Mouse (Mus musculus) thymus, postnatal 4 days (tissue): ENCODE data around the gene AI467606.
"Not testable (repeated sequence)": the region's sequence is repeated elsewhere in the genome, so short reads cannot be mapped to it uniquely, and the experiment has no call there.

Source experiments
- DNase-seq: peaks from one replicate; pipeline ENCODE4 v3.0.0; 2021

Gene AI467606

DNA sequence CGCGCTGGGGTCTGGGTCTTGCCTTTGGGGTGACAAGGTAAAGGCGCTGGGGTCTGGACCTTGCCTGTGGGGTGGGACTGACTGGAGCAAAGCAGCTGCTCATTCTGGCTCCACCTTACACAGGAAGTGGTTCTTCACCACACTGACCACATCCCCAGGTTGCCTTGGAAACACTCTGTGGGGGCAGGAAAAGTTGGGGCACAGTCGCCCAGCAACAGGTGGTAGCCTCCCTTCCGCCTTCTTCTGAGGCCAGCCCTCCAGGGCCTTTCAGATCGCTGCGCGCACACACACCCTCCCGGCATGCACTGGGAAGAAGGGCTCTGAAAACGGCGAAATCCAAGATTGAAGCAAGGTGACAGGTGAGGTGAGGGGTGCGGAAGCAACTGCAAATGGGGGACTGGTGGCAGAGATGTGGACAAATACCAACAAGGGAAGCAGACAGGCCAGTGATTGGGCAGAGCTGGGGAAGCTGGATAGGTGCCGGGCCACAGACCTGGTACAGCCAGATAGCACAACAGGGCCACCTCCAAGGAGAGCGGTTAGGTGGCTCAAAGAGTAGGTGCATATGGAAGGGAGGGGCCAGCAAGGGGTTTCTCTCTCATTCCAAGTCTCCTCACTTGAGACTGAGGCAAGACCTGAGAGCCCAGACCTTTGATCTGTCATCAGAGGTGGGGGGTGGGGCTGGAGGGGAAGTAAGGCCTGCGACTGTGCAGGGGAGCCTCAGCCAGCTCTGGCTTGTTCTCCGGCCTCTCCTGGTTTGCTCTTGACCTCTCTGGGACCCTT is at the start of gene AI467606:
Gene AI467606 (plus strand): TSS at position 246 of the 783 bp plus-strand sequence.
- peak; percentile 90 for DNase-seq

DNA sequence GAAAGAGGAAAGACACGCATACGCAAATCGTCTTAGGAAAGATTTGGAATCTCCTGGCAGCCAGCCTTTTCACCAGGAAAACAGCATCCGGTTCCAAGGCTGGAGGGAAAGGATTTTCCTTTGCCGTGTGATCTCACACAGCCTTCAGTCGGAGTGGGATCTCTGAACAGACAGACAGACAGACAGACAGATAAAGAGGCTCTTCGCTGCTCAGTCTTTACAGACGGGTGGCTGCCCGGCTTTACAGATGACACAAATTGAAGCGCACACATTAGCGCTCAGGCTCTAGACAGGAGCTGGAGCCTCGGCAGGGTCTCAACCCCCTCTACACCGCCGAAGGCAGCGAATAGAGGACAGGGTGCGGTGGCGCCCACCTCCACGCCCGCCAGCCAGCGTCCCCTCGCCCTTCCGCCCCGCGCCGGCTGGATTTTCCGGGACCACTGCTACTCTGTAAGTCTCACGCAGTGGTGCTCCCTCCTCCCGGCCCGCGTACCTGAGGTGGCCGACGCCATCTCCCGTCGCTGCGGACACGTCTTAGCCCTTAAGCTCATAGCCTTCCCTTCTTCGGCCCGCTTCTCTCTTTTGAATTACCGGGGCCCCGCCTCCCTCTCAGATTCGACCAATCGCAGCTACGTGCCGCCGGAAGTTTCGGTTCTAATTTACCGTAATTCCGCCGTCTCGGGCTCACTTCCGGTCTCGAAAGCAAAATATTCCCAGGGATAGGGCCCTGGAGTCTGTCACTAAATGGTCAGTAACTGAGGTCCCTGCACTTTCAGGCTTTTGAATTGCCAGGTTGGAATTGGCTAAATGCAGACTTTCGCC is 49.1 kb upstream of the AI467606 start, which contains the start of gene Kif22:
Gene Kif22 (minus strand): TSS at position 621 of the 822 bp plus-strand sequence.
- peak; percentile 91 for DNase-seq

DNA sequence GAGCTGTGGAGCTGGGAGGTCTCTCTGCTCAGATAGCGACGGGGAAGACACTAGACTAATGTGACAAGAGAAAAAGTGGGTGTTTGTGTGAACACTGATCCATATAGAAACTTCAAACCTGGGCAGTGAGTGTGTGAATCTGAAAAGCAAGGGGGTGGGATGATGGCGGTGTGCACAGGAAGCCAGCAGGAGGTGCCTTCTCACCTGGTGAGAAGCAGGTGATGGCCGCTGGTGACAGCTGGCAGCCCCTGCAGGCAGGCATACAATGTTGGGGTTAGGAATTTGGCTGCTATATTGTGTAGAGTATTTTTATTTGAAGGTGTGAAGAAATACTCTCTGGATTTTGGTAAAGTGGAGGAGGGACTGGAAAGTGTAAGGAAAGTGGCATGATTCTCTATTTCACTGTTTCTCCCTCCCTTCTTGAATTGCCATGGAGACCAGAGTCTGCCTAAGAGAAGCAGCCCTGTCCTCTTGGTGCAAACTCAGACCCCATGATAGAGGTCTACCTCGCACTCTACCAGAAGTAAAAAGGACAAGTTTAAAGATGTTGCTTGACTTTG is 36.1 kb upstream of the AI467606 start:
- DNase-seq: peak; percentile 51

DNA sequence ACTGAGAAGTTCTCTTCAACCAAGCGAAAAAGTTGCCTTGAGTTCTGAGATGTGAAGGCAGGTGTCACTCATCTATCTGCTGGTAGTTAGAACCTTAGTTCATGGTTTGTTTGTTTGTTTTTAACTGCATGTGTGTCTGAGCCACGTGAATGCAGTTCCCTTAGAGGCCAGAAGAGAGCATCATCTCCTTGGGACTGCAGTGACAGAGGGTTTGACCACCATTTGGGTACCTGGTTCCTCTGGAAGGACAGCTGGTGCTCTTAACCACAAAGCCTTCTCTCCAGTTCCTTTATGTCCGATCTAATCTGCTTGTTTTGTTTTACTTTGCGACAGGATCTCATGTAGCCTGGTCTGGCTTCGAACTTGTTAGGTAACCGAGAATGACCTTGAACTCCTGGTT is 25.6 kb upstream of the AI467606 start:
- DNase-seq: no peak

DNA sequence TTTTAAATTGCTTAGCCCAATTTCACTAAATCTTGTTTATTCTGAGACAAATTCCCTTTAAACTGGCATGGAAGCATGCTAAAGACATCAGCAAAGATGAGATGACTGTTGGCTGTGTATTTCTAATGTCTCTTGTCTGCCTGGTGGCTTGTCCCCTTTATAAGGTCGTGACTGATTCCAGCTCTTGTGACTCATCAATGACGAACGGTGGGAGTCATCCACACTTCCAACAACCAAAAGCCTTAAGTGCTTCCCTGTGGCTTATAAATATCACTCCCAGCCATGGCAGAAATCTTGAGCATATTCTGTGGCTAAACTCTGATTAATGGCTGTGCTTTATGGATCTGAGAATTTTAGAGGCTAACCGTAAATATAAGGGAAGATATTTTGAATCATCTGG is 24.8 kb upstream of the AI467606 start:
- no peak for DNase-seq

DNA sequence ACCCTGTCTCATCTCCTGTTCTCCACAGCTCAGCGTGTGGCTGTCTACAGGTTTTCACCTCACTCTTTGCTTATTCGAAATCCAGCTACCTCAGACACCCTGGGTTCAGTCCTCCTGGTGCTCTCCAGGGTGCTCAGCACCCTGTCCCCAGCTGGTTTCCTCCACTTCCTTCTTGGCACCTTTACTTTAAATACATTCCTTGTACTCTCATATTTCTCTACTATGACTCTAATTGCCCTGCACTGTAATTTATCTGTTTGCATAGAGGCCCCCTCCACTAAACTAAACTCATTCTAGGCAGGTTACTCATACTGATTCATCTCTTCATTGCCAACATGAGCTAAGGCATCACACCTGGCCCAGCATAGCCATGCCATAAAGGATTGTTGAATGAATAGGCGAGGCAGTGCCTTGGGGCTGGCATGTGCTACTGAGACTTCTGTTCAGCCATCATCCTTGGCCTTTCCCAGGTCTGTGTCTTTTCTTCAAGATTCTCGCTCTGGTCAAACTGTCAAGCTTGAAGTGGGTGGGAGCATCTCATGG is 20.2 kb upstream of the AI467606 start:
- DNase-seq: no peak

DNA sequence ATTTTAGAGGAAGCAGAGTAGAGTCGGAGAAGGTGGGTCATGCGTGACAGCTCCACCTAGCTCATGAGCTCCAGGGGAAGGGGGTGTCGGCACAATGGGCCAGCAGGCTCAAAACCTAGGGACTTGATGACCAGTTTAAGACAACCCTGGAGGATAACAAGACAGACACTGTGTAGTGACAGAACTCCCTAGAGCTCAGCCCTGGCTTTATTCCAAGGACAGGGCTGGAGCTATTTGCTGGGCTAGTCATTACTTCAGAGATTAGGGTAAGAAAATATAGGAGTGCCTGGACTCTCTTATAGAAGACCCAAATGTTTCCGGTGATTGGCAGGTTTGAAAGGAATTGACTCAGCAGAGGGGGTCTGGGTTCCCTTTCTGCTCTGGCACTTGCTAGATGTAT is 17.9 kb upstream of the AI467606 start:
- DNase-seq: no peak

DNA sequence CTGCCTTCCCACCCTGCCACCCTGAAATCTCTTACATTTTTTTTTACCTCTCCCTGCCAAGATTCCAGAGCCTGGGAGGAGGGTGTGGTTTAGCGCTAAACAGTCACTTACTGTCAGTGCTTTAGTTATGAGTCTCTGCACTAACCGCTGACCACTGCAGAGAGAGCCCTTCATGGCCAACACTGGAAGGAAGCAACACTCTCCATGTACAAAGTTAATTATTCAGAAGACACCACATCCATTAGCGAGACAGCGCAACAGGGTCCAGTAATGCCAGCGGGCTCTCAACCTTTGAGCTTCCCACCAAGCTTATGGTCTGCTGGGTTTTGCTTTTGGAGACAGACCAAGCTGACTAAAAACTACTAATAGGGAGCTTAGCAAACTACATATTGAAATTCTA is 15.0 kb upstream of the AI467606 start:
- no peak for DNase-seq

DNA sequence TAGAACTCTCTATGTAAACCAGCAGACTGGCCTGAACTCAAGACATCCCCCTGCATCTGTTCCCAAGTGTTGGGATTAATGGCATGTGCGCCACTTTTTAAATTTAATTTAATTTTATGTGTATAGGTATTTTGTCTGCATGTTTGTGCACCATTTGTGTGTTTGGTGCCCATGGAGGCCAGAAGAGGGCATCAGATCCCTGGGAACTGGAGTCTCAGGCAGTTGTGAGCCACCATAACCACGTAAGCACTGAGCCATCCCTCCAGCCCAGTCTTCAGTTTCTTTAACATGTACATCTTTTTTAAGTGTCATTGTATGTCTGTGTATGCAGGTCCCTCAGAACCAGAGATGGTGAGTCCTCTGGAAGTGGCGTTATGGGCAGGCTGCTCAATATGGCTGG is 13.5 kb upstream of the AI467606 start:
- peak; percentile 60 for DNase-seq

DNA sequence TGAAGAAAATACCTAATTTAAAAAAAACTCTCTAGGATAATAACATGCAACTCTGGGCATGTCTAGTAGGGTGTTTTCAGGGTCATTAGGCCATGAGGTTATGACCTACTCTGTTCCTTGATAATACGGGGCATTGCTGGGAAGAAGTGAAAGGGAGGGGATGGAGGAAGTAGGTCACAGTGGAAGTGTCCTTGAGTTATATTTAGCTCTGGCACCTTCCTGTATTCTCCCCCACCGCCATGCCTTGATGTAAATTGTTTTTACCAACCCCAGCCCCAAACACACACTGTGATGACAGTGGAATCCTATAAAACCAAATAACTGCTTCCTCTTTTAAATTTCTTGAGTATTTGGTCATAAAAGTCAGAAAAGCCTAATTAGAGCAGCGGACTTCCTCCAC is 11.1 kb upstream of the AI467606 start:
- DNase-seq: no peak

DNA sequence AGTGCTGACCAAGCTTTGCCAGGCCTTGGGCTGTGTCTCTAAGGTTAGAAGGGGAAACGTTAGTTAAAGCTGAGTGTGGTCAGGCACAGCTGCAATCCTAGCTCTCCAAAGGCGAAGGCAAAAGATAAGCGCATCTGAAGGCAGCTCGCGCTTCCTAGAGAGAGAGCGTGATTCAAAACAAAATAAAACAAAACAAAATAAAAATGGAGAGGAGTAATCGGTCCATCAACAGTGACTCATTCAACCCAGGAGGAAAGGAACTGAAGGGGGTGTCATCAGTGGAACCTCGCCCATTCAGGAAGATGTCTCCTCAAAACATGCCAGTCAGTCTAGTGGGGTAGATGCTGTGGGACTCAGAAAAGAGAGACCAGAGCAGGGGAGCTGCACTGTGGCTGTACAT is 8.9 kb upstream of the AI467606 start:
- no peak for DNase-seq

DNA sequence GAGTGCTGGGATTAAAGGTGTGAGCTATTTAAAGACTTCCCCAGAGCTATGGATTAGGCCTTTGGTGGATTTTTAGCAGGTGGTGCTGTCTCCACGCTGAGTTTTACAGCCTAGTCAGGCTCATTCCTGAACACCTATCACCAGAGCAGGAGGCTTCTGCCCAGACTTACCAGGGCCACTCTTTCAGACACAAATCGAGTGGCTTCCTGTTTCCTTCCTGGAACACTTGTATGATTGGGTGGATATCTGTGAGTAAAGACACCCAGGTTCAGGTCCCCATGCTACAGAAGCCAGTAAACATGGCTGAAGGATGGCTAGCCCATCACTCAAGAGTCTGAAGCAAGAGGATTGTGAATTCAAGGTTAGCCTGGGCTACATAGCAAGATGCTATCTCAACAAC is 8.2 kb upstream of the AI467606 start:
- no peak for DNase-seq

DNA sequence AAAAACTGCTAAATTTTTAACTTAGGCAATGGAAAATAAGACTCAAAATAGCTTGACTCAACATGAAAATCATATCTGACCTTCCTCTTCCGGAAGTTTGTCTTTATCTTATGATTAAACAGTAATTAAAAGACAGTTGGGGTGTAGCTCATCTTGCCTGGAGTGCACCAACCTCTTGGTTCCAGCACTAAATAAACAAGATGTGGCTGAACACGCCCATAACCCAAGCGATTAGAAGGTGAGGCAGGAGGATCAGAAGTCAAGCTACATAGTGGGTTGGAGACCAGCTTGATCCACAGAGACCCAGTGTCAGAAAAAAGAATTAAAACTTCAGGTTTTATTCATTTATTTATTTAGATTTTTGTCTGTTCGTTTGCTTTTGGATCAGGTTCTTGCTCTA is 7.5 kb upstream of the AI467606 start:
- DNase-seq: no peak

DNA sequence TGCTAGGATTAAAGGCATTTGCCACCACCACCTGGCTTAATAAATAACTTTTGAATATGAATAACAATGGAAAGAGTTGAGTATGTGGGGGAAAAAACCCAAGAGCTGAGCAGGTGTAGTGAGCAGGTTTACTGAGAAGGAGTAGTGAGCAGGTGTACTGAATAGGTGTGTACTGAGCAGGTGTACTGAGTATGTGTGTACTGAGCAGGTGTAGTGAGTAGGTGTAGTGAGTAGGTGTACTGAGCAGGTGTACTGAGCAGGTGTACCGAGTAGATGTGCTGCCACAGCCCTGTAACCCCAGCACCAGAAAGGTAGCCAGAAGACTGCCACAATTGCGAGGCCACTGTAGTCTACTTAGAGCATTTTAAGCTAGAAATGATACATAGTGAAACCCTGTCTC is 6.4 kb upstream of the AI467606 start:
- DNase-seq: no peak

DNA sequence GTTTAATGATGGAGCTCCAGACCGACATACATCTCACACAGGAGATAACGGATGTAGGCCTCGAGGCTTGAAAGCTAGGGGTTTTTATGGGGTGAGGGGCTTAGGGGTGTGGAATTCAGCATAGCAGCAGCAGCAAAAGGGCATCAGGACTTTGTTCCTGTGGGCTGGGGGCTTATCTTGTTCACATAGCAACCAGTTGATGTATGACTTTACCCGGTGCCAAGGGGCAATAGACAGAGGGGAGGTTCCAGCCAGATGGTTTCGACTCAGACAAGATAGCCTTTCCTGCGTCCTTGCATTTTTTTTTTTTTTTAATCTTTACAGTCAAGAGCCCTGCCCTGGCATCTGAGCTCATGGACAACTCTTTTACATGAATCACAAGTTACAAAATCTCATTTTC is 5.4 kb upstream of the AI467606 start:
- DNase-seq: not testable (repeated sequence)

DNA sequence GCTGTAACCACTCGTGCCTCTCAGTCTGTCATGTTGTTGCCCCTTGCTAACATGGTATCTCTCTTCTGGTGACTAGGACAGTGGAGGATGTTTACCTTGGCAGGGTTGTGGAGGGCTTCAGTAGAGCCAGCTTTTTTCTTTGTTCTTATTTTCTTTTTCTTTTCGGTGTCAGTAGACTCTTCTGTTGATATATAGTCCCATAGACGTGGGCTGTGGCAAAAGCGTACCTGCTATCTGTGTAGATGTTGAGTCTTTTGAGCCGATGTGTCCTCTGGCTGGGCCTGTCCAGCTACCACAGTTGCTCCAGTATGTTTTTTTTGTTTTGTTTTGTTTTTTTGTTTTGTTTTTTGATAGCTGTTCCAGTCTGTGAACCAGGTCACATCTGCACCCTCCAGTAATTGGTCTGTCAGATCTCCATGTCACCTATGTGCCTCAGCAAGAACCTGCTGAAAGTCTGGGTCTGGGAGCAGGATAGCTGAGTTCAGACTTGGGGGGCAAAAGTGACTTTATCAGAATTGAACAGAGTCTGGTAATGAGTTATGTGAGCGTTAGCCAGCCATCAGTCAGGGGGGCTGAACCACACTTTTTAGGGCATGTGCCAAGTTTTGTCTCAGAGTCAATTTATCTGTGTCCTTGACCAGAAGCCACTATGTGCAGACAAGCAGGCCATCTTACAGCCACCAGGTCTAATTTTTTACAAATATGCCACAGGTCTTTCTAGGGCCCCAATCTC is 3.7 kb upstream of the AI467606 start, which contains the start of gene Zg16:
Gene Zg16 (minus strand): TSS at position 51 of the 733 bp plus-strand sequence.
- not testable (repeated sequence) for DNase-seq

DNA sequence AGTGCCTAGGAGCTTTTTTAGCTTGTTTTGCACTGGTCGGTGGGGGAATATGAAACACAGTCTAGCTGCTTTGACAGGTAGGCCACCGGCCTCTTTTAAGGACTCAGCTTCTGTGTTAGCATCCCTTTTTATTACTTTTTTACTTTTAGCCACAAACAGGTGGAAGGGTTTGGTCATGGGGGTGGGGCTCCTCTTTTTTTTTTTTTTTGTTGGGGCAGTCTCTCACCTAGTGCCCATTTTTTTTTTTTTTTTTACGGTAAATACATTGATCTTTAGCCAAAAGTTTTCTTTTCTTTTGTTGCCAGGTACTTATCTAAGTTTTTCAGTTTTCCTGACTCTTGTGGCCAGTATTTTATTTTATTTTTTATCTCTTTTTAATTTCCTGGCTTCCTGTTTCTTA is 3.1 kb upstream of the AI467606 start:
- DNase-seq: no peak

DNA sequence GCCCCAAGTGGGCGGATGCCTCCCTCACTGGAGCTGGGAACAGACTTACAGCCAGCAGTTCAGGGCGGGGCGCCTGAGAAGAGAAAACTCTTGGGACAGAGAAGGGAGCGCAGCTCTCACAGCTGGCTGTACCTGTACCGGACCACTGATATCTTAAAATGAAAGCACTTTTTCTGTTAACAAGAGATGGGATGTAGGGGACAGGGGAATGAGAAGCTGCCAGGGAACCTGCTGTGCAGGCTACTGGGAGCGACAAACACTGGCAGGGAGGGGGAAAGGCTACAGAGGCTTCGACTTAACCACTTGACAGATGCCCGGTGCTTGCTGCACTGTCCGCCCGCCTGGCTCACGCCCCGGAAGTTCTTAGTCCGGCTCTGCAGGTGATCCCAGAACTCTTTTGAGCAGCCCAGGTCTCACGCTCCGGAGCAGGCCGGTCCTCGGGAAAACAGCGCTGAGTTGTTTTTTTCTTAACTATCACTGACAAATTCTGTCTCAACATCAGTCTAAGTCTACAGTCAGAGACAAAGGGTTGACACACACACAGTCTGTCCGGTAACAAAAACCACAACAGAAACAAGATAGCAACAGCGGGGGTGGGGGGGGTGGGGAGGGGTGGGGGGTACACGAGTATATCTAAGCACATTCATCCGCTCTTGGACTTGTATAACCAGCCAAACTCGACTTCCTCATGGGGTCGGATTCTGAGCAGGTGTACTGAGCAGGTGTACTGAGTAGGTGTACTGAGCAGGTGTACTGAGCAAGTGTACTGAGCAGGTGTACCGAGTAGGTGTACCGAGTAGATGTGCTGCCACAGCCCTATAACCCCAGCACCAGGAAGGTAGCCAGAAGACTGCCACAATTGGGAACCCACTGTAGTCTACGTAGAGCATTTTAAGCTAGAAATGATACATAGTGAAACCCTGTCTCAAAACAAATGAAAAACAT is 2.0 kb upstream of the AI467606 start:
- peak; percentile 67 for DNase-seq

DNA sequence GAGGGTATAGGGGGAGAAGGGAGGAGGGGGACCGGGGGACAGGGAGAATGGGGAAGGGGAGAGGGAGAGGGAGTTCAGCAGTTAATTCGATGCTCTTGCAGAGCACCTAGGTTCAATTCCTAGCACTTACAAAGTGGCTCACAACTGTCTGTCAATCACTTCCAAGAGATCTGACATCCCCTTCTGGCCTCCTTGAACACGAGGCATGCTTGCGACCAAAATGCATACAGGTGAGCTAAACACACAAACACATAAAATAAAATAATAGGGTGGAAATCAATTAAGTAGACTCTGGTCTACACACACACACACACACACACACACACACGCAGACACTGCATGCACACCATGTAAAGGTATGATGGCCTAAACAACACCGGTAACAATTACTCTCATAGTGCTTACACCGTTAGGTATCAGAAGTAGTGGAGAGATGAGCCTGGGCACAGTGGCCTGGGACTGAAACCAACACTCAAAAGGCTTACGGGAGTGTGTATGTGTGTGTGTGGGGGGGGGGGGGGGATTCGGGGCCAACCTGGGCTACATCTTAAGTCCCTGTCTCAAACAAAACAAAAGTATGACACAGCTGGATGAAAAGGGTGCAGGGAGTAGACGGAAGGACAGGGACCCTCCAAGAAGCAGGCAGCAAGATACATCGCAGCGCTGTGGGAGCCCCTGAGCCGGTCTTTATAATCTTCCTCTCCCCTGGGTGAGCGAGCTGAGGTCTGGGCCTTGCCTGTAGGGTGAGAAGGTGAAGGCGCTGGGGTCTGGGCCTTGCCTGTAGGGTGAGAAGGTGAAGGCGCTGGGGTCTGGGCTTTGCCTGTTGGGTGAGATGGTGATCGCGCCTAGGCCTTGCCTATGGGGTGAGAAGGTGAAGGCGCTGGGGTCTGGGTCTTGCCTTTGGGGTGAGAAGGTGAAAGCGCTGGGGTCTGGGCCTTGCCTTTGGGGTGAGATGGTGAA is 725 bp upstream of the AI467606 start:
- peak; percentile 50 for DNase-seq

DNA sequence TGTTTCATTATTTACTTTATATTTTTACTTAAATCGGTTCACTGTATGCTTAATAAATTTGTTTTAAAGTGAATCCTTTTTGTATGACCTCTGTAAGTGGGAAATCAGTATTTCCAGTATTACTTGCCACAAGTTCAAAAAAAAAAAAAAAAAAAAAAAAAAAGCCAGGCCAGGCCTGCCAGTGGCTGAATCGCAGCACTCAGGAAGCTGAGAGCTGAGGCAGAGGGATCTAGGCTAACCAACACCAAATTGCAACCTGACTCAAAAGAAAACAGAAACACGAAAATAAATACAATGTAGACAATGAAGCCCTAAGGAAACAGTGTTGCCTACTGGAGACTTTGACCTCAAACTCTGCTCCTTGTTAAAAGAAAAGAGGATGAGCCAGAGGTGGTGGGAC is 2.8 kb downstream of the AI467606 start:
- DNase-seq: no peak
